Mouse (Mus musculus): Measurements from ENCODE around the gene Nus1. TPM values are rescaled to one million over a fixed set of nuclear protein-coding genes. Genes with fewer than 3 reads are reported as not detected.

Gene Nus1
- total RNA-seq (2021): 10 to 100 TPM; 16.3 to 17.4 TPM
- long read RNA-seq, experiment 1, full-length matches to known transcripts: 6 of 11 reads
- long read RNA-seq, experiment 1, partial matches to known transcripts: 0 of 11 reads
- long read RNA-seq, experiment 1, other reads (novel, unspliced or antisense): 5 of 11 reads
- long read RNA-seq, experiment 2, full-length matches to known transcripts: 6 of 18 reads
- long read RNA-seq, experiment 2, partial matches to known transcripts: 0 of 18 reads
- long read RNA-seq, experiment 2, other reads (novel, unspliced or antisense): 12 of 18 reads

DNA sequence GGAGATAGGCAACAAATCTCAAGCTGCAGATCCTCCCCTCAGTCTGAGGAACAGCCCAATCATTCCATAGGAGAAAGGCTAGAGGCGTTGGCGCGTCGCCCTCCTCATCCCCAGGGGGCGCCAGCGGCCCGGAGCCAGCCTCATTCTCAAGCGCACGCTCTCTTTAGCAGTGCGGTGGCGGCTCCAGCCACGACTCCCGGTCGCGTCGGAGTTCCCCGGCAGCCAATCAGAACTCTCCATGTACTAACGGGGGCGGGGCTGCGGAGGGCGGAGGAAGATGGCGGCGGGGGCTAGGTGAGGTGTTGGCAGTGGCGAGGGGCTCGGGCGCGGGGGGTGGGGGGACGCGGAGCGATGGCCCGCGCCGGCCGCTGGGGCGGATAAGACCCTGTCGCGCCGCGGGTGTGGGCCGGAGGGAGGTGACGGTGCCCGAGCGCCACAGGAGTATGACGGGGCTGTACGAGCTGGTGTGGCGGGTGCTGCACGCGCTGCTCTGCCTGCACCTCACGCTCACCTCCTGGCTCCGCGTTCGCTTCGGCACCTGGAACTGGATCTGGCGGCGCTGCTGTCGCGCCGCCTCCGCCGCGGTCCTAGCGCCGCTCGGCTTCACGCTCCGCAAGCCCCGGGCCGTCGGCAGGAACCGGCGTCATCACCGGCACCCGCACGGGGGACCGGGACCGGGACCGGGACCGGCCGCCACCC, at the start of gene Nus1:
Gene Nus1 (plus strand): TSS at position 249 of the 699 bp plus-strand sequence.
- intact Hi-C loops (cut with DNase I): loop anchor here (5.0 kb wide), 1 partner anchor 35 kb away; the partner anchor contains the start of gene Gopc
- peak; percentile 92 to 96 for DNase-seq

DNA sequence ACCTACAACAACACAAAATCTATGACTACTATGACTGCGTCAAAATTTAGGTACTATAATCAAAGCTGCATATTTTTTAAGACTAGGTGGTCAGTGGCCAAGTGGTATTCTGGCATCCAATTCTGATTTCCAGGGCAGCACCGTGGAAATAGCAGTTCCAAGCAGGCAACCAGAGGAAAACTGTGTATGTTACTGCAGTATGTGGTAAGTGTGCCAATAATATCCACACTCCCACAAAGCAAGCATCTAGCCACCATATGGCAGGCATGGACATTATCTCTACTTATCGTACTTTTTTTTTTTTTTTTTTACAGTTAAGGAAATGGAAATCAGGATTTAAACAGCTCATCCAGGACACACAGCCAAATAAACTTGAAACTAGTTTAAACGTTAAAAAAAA, 49.0 kb upstream of the Nus1 start:
- intact Hi-C loops (cut with DNase I): no loop called here
- no peak for DNase-seq

DNA sequence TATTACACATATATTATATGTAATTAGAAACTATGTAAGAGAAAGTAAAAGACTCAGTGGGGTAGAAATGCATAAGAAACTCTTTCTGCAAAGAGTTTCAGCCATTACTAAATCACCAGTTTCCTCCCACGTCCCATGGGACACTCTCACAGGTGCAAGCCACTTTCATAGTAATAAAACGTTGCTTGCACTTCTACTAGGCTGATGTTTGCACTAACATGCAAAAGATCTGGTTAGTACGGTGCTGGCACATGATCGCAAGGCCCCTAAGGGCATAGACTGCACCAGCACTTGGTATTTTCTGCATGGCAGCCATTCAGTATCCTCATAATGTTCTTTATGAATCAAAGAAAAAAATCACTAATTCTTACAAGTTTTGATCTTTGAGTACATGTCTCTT, 43.5 kb upstream of the Nus1 start:
- intact Hi-C loops (cut with DNase I): no loop called here
- DNase-seq: no peak

DNA sequence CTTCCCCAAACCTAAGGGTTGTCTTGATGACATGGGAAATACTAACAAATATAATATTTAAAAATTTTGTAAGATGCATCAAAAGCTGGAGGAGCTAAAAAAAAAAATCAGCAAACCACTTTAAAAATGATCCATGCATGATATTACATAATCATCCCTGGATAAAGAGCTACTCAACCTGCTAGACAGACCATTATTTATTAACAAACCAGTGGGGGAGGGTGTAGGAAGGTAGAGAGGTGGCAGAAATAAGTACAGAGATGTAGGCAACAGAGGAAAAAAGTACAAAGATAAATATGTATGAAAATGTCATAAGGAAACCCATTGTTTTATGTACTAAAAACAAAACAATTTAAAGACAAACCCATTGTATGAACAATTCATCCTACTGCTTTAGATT, 42.7 kb upstream of the Nus1 start:
- intact Hi-C loops (cut with DNase I): no loop called here
- no peak for DNase-seq

DNA sequence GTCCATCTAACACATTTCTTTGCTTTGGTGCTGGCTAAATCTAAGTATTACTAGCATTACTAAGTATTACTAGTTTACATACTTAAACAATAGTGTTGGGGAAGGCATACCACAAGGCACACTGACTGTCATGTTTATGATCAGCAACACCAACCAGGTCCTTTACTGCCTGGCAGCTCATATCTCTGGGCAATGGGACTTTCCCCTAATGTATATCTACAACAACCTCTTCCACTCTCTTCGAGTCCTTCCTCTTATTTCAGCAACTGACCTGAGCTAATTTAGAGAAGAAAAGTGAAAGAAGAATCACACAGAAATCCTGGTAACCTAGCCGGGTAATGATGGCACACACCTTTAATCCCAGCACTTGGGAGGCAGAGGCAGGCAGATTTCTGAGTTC, 40.9 kb upstream of the Nus1 start:
- intact Hi-C loops (cut with DNase I): no loop called here
- no peak for DNase-seq

DNA sequence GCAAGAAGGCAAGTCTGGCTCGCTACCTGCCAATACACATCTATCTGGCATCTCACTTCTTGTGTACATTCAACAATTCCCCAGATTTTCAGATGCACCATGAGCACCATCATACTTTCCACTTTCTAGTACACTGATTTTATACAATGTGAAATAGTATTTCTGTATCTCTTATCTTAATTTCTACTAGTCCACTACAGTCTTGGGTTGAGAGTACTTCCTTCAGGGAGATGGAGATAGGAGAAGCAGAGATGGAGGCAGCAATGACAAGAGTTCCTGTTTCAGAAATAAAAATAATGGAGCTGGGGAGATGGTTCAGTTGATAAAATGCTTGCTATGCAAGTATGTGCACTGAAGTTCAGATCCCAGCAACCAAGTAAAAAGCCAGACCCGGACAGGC, 39.5 kb upstream of the Nus1 start:
- intact Hi-C loops (cut with DNase I): no loop called here
- DNase-seq: no peak

DNA sequence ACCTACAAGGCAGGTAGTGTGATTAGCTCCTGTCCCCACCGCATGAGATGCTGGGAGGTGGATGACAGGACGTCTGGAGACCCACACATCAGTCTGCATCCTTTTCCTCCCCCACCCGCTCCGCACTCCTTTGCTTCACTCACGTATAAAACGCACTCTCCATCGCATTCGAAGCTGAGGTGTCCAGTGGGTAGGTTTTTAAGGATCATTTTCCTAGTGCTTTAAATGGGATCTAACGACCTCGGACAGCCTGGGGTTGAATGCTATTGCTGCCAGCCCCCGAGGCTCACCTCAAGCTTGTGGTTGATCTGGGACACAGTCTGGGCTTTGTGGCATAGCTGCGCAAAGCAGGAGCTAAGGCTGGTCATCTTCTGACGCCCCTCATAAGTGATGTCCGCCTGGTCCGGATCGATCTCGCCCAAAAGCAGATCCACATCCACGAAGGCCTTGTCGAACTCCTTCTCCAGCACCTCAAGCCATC, 36.0 kb upstream of the Nus1 start:
- intact Hi-C loops (cut with DNase I): loop anchor here (5.0 to 10.0 kb wide), 3 partner anchors 36 to 277 kb away; partner anchors contain the start of gene Nus1

DNA sequence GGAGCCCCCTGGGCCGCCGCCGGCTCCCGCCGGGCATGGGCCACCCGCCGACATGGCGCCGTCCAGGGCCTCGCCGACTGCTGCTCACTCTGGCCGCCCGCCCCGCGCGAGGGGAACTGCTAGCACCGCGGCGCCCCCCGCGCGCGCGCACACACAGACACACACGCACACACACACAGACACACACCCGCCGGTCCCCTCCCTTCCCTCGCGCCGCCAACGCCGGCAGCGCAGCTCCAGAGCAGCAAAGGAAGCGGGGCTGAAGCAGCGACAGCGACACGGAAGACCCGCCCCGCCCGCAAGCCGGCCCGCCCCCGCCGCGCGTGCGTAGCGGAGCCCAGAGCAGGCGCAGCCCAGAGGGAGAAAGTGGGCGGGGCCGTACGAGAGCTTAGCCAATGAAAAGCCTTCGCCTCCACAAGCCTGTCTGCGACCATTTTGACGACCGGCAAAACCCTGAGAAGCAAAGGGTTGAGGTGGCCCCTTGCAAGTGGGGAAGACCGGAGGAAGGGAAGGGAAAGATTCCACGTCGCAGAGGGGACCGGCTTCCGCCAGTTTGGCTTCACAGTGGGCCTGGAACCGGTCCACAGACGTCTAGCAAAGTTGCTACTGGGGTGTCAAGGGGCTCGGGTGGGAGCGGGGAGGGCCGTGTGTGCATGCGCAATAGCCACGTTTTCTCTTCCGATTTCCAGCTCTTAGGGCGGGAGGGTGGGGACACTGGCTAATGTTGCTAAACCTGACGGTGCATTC, 35.3 kb upstream of the Nus1 start, which contains the start of gene Gopc:
Gene Gopc (minus strand): TSS at position 280 of the 747 bp plus-strand sequence.
- DNase-seq: peak; percentile 96
- intact Hi-C loops (cut with DNase I): loop anchor here (5.0 to 10.0 kb wide), 3 partner anchors 35 to 277 kb away; partner anchors contain the start of gene Nus1

More for the DNA sequence above, 36.0 kb upstream of the Nus1 start:
- no peak for DNase-seq

DNA sequence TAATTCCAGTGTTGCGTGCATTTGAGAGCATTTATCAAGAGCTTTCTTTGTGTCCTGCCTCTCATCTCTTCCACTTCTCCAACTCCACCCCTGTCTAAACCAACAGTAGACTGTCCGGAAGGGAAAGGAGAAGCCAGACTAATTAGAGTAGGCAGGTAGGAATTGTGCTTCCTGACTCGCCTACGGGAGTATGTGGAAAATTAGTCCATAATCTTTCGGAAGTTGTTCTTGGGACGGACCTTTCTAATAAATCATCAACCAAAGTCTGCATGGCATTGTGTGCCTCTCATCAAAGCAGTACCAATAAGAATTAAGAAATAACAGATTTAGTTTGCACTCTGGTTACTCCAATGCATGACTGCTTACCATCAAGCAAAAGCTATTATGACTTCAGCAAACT, 34.3 kb upstream of the Nus1 start:
- intact Hi-C loops (cut with DNase I): loop anchor here (5.0 to 10.0 kb wide), 3 partner anchors 34 to 278 kb away; partner anchors contain the start of gene Nus1
- DNase-seq: no peak

DNA sequence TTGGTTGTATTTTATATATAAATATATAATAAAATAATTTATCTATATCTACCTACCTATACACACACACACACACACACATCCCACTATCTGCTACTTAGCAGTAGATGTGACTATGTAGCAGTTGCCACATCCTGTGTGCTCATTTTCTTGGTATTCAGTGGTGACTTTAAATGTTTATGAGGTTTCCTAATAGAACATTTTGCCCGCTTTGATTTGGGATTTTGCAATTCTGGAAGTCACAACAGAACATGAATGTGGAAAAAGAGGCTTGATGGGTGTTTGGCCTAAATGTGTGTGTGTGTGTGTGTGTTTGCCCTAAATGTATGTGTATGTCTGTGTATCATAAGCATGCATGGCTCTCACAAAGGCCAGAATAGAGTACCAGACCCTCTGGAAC, 33.8 kb upstream of the Nus1 start:
- intact Hi-C loops (cut with DNase I): loop anchor here (5.0 to 10.0 kb wide), 3 partner anchors 34 to 279 kb away; partner anchors contain the start of gene Nus1
- no peak for DNase-seq

DNA sequence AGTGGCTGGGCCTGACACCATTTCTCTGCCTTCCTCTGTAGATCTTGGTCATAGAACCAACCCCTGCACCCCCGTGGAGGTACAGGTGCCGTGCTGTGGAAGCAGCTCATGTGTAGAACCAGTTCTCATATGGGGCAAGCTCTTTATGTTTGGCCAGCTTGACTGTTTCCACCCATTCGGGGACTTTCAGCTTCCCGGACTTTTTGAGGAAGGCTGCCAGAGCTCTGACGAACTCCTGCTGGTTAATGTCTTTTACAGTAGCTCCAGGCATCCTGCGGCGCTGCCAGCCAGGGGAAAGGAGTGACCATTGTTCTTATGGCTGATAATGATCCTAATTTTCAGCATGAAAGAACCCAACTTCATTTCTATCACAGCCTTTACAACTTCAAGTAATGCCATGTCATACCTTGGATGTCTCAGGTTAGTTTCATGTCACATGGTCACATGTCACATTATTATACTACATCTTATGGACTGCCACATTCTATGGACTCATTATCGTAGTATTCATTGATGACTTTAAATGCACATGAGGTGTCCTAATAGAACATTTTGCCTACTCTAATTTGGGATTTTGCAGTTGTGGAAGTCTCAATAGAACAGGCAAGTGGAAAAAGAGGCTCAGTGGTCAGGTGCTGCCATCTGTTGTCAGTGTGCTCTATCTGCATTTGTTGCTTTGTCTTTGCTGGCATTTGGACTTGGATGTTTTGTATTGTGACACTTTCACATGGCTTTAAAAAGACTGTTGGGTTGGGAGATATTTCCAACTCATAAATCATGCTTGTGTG, 32.3 kb upstream of the Nus1 start:
- intact Hi-C loops (cut with DNase I): loop anchor here (5.0 to 10.0 kb wide), 4 partner anchors 32 to 280 kb away; partner anchors contain the start of genes Dcbld1 and Nus1
- peak in 1 of 2 experiments; percentile 8 for DNase-seq

DNA sequence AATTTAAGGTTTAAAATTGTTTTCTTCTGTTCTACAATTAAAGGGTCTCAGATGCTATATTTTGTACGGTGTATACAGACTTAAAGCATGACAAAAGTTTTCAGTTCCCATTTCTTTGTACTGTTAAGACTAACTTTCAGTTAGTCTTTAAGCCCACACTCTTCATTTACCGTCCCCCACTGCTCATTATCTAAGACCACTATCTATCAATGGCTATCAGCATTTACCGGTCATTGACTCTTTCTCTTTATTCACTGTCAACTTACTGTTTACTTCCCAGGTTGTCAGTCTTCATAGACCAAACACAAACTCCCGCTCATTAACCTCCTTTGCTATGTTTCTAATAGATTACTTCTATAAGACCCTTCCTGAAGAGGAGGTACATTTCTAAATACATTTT, 30.2 kb upstream of the Nus1 start:
- no peak for DNase-seq
- intact Hi-C loops (cut with DNase I): loop anchor here (5.0 to 10.0 kb wide), 2 partner anchors 155 to 282 kb away; partner anchors contain the start of gene Dcbld1

DNA sequence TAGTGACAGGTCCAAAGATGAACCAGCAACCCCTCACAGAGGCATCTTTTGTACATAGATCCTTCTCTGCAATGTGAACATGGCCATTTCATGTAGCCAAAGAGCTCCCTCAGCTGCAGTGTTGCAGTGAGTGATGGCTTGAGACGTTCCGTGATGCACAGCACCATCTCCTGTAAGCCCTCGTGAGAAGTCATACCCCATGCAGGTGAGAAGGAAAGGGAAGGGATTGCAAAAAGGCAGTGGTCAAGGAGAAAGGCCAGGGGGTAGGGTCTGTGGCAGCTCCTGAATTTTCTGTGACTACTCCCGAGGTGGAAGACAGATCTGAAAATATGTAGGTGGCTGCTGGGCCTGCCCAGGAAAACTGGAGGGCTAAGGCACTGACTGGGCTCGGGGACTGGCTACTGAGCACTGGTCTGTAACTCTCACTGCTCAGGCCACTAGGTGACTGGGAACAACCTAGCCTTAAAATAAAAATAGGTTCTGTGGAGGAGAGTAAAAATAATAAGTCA, 28.4 kb upstream of the Nus1 start, which contains the start of gene Nepn:
Gene Nepn (plus strand): TSS at position 51 of the 509 bp plus-strand sequence.
- no peak for DNase-seq
- intact Hi-C loops (cut with DNase I): loop anchor here (5.0 to 10.0 kb wide), 2 partner anchors 157 to 284 kb away; partner anchors contain the start of gene Dcbld1

DNA sequence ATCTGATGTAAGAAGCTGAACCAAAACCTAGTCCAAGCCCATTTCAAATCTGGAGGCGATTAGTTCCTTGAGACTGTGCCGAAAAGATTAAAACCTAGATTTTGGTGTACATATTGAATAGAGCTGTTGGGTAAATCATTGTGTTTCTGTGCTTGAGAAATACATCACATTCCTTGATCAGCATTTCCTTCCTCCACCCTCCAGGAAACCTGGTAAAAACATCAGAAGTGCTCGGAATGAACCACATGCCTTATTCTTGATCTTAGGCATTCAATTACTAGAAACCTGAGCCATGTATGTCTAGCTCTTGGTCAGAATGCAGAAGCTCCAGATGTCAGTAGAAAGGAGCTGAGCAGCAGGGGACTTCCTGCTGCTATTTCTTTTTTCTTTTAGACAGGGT, 27.9 kb upstream of the Nus1 start:
- intact Hi-C loops (cut with DNase I): loop anchor here (5.0 to 10.0 kb wide), 2 partner anchors 157 to 285 kb away; partner anchors contain the start of gene Dcbld1
- no peak for DNase-seq

DNA sequence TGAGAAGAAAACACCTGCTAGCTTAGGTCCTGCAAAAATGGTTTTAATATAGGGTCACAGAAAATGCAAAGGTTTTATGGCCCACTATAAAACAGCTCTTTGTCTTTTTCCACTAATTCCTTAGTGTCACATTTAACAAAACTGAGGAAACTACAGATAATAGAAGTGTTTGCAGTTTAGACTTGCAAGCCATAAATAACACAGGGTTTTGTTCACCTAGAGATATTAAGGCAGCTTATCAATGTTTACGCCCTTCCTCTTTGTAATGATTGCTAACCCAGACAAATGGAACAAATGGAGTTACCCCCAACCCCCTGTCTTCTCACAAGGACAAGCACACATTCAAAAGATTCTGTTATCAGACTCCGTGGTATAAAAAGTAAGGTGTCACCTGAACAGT, 26.1 kb upstream of the Nus1 start:
- DNase-seq: no peak
- intact Hi-C loops (cut with DNase I): no loop called here

DNA sequence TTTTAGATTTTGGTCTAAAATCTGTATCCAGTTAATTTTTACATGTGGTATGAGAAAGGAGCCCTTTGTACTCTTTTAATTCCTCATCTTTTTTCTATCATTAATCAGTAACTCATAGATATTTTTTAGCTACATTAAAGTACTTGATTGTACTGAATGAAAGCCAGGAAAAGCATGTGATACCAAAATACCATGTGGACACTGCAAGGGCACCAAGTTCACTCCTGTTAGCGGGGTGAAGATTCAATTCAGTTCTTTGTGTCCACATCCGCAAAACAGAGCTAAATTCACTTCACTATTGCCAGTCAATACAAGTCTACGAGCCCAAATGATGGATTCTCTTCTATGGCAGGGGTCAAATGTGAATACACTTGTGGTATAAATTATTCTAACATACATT, 20.7 kb upstream of the Nus1 start:
- intact Hi-C loops (cut with DNase I): no loop called here
- no peak for DNase-seq

DNA sequence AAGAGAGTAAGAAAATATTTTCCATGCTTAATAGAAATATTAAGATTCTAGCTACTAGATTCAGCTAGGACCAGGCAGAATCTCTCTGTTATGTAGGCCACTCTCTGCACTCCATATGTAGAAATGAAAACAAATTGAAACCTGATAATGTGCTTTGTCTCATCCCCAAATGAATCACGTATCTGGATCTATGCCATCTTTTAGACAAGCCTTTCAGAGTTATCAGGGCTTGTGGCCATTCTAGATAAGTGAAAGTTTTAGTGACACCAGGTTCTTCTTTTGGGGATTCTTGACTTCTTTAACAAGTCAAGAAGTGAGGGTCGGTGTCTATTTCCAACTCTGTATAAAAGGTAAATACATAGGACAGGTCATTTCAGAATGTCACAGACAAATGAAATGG, 18.6 kb upstream of the Nus1 start:
- DNase-seq: no peak
- intact Hi-C loops (cut with DNase I): no loop called here

DNA sequence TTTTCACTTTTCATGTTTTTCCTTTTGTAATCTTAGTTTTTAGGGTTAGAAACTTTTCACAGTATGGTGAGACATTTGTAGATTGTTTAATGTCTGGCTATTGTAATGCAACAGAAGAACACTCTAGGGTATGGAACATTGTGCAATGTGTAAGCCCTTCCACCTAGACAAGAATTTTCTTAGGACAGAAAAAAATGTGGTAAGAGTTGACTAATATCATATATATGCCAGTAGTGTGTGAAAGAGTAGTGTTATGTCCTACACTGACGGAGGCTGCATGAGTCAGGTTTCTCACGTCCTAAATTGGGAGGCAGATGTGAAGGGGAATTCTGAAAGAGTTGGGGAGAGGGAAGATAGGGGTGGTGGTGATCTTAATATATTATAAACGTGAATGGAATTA, 17.6 kb upstream of the Nus1 start:
- no peak for DNase-seq
- intact Hi-C loops (cut with DNase I): no loop called here

DNA sequence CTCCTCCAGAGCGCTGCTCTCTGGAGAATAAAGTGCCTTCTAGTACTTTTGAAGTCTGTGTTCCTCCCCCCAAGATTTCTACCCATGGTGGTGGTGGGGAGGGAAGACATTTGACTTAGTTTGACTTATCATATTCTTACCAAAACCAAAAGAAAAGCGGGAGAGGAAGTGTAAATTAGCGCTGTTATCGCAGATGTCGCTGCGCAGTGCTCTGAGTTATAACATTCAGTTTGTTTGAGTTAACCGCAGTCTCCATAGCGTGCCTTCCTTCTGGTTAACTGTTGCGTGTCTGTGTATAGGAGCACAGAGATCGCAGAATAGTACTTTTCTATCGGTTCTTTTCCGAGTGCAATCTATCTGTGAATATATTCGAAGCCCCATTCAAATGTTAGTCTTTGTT, 12.2 kb upstream of the Nus1 start:
- no peak for DNase-seq
- intact Hi-C loops (cut with DNase I): no loop called here
